Mouse (Mus musculus): ENCODE measurements around the gene Bicc1.

GRCm38 (mm10) chr10:71142568-71142967 lies 16.9 kb downstream of the Bicc1 start:
- TF ChIP-seq CHD2 (IDR thresholded peaks at IDR 0.05; ENCODE audit: low read depth, low read length) (no peak), ZNF384 (IDR thresholded peaks at IDR 0.05; ENCODE audit: low read depth, low read length) (no peak), ZC3H11A (IDR thresholded peaks at IDR 0.05; ENCODE audit: borderline replicate concordance, low read depth, low read length) (no peak)

All from ES-E14 (cell line).